Mouse (Mus musculus): ENCODE results near the gene Lhx6.
"Not testable (repeated sequence)": the region's sequence is repeated elsewhere in the genome, so short reads cannot be mapped to it uniquely, and the experiment has no call there.

Lhx6 gene

DNA sequence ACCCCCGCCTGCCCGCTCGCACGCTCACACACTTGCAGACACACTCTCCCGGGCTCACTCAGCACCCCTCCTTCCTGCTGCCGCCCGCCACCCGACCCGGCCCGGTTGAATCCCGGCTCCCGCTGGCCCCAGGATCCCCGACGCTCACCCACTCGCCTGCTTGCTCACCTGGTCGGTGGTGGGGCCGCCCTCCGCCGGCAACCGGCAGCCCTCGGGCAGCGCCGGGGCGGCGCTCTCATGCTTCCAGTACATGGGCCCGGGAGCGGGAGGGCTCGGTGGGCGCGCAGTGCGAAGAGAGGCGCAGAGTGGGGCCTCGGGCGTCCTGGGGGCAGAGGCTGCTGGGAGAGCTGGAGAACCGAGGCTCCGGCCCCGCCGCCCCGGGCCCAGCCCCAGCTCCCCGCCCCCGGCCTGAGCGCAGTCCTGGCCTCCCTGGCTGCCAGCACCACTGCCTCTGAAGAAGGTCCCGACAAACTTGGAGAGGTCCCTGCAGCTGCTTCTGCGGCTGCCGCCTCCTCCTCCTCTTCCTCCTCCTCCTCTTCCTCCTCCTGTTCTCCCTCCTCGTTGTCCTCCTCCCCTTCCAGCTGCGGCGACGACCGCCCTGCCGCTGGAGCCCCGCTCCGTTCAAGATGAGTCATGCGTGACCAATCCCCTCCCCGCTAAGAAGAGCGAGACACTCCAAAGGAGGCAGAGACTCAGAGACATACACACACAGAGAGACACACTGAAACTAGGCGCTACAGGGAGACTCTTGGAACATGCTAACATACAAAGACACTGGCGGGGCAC is at the start of gene Lhx6:
Lhx6 (minus strand) TSS at position 453 of the 786 bp plus-strand sequence.
- DNase-seq (ENCODE audit: low read depth): no peak

DNA sequence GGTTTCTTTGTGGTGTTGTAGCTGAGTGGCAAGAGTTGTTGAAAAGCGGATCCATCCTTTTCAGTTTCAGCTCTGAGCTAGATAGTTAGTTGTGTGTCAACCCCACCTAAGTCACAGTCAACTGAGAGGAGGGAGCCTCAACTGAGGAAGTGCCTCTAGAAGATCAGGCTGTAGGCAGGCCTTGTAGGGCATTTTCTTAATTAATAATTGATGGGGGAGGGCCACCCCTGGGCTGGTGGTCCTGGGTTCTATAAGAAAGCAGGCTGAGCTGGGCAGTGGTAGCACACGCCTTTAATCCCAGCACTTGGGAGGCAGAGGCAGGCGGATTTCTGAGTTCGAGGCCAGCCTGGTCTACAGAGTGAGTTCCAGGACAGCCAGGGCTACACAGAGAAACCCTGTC is 47.2 kb upstream of the Lhx6 start:
- not testable (repeated sequence) for DNase-seq (ENCODE audit: low read depth)

DNA sequence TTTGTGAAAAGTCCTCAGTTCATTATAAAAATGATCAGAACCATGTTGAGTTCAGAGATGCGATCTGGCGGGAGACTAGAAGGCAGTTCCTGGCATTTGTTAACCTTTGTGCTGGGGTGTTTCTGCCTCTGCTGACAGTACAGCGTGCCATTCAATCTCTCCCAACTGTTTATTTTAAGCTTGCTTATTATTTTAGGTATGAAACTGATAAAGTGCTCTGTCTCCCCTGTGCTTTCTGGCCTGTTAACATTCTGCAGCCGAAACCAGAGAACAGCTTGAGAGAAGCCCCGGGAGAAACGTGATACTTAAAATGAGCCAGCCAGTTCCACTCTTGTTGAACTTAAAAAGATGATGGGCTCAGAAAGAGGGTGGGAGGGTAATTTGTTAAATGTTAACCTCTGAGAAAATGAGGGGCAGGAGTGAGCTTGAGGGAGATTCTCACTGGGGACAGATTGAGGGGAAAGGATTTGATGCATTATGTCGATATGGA is 43.7 kb upstream of the Lhx6 start:
- no peak for DNase-seq (ENCODE audit: low read depth)

DNA sequence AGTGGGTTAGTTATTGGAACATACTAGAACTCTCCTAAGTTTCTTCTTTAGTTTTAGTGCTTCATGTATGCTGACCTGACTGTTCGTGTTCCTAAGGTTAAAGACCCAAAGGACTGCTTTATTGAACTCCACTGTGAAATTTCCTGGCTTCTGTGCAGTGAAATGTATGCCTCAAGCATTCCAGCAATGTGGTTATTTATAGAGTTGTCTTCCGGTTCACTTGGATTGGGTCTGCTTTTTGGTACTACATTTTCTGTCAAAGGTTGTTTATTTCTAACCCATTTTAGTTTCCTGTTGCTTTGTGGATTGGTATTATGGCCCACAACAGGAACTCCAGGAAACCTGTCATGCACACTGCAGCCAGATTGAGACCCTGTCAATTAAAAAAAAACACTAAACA is 33.9 kb upstream of the Lhx6 start:
- no peak for DNase-seq (ENCODE audit: low read depth)

DNA sequence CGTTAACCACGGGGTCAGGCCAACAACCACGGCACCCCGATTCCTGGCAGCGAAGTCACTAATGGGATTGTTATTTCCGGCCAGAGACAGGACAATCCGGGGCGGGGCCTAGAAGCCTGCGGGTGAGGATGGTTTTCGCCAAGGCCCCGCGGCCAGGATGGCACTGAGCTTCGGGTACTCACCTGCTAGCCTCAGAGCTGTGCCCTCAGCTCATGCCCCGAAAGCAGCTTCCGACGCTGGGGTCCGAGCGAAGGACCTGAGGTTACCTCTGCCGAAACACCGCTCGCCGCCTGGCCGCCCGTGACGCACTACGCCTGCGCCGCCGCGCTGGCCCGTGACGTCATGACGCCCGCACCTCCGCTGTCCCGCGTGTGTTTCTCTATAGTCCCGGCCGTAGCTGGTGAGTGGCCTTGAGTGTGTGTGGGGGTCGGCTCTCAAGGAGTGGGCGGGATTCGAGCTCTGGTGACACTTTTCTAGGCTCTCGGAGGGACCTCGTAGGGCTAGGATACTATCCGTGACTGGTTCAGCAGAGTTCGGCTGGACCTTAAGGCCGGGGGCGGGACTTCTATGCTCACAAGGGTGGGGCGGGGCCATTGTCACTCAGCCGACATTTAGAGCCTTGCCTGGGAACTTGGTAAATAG is 31.2 kb upstream of the Lhx6 start, which contains the start of the genes Mrrf and Rbm18:
Mrrf (plus strand) TSS at position 90 of the 642 bp plus-strand sequence.
Rbm18 (minus strand) TSS at position 474 of the 642 bp plus-strand sequence.
- DNase-seq (ENCODE audit: low read depth): peak; percentile 94

DNA sequence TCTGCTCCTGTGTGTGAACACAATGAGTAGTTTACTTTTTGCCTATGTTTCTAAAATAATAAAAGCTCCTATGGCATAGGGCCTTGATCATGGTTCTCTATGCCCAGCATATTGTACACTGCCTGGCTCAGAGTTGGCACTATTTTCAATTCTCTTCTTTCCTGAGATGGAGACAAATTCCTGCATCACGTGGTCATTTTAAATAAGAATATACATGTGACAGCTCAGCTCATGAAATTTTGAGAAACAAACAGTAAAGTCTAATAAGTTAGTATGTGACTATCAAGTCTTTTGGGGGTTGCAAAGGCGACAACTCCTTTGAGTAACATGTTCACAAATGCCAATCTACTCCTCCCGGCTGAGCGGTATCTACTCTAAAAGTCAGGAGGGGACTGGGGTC is 30.7 kb upstream of the Lhx6 start:
- DNase-seq (ENCODE audit: low read depth): no peak

DNA sequence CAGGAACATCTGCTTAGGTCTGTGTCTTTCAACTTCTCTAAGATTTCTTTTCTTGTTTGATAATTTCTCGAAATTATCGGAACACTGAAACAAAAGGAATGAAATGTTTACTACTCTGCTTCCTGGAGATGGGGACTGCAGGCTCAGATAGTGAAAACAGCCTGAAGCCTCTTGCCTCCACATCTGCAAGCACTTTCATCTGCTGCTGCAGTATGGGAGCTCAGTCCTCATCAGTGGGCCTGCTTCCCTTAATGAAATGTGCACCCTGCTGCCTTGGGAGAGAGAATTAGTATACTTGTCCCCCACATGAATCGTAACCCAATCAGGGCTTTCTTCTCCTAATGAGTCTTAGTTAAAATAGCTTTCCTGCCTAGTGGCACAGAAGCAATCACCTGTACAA is 23.8 kb upstream of the Lhx6 start:
- no peak for DNase-seq (ENCODE audit: low read depth)

DNA sequence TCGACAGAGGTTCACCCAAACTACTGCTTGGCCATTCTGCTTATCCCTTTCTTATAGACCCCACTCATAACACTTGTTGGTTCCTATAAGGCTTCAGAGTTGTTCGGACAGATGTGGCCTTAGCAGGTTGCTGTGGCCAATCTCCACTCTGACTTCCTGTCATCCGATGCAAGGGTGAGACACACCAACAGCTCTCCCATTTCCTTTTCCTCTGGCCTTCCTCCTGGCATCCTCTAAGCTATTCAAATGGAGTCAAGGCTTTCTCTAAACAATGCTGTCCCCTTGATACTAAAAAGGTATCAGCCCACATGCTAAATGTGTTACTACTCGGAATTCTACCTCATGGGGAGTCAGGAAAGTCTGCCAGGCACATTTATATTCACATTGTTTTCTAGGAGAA is 22.8 kb upstream of the Lhx6 start:
- DNase-seq (ENCODE audit: low read depth): no peak

DNA sequence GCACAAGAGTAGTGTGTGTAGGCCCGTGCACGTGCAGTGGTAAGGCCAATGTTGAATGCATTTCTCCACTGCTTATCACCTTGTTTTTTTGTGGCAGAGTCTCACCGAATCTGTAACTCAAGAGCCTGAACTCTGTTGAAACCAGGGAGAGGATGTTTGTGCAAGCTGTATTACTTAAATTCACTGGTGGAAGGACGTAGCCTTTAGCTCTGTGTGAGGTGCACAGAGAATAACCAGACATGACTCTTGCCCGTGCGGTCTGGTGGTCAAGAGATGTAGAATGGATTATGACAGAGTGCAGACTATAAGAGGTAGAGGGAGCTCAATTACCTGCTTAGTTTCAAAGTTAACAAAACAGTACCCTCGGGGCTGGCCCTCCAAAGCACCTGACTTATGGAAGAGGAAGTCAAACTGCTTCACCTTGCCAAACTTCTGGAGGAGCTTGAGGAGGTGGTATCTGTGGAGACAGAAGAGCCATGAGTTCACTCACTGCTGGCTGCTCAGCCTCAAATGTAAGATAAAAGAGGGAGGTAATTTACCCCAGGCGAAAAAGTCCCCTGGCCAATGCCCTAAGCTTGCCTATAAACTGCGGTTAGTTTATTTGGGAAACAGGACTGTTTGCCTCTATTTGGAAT is 21.7 kb upstream of the Lhx6 start:
- no peak for DNase-seq (ENCODE audit: low read depth)

DNA sequence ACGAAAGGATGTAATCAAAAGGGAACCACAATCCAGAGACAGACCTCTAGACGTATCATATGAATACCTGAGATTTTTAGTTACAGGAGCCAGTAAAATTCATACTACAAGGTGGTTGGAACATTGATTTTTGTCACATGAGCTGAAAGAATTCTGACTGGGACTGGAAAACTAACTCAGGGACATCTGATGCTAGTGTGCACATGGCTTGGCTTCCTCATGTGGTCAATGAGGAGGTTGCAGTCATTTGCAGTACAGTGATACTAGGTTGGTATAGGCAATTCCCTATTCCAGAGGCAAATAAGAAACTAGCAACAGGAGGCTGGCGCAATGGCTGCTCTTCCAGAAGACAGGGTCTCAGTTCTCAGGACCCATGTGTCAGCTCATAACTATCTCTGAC is 7.4 kb upstream of the Lhx6 start:
- no peak for DNase-seq (ENCODE audit: low read depth)

DNA sequence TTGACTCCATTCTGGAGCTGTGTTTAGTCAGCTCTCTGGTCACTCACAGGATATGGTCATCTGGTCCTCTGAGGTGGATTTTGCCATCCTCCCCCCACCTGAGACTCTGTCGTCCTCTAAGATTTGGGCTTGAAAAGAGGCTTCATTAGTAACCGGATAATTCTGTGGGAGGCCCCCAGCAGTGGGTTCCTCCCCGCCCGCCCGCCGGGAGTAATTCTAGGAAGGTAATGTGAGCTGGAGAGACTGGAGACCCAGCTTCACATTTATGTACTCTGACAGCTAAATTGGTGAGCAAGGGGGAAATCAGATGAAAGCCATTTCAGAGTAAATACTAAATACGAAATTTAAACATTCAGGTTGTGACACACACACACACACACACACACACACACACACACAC is 3.4 kb upstream of the Lhx6 start:
- DNase-seq (ENCODE audit: low read depth): no peak

DNA sequence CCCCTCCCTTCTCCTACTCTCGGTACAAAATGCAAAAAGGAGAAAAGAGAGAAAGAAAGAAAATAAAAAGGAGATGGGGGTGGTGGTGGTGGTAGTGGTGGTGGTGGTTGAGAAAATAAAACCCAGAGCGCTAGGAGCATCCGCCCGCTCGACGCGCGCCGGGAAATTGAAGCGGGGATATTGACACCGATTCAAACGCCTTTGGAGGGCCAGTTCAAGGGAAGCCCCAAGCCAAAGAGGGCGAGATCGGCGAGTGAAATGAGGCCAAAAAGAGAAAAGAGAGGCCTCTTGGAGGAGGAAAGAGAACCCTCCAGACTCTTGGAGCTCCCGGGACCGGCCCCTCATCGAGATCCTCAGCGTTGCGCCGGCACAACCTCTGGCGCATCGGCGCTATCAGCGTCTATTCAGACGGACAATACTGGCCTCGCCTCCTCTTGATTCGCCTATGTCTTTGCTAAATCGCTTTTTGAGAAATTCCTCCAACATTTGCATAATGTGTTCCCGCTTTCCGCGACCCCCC is 712 bp downstream of the Lhx6 start:
- peak; percentile 15 for DNase-seq (ENCODE audit: low read depth)

DNA sequence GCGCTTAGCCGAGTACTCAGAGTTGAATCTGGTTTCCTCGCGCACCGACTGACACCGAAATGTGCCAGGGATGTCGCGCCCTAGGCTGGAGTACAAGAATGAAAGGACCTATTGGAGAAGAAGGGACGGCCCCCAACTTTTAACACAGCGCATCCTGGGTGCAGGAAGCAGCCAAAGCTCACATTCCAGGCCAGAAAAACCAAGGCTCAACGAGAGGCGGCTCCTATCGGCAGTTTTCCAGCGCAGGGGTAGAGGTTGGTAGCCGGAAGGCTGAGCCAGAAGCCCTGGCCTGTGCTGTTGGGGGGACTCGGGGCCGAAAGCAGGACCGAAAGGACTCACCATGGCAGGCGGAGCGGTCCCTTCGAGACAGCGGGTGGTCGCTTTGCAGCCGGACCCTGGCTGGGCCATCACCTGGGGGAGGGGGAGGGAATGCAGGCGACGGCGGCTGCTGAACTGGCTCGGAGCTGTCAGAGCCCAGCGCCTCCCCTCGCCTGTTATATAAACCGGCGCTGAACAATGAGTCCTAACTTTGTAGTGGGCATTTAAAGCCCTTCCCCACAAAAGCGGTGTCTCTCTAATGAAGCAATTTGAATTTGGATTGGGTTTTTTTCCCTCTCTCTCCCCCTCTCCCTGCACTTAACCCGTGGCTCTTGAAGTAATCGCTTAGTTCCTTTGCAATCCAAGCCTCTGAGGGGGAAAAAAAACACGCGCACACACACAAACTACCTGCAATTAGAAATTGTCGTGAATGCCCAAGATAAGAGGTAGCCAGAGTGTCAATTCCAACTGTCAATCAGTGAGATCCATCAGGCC is 1.4 kb downstream of the Lhx6 start:
- peak; percentile 18 for DNase-seq (ENCODE audit: low read depth)

DNA sequence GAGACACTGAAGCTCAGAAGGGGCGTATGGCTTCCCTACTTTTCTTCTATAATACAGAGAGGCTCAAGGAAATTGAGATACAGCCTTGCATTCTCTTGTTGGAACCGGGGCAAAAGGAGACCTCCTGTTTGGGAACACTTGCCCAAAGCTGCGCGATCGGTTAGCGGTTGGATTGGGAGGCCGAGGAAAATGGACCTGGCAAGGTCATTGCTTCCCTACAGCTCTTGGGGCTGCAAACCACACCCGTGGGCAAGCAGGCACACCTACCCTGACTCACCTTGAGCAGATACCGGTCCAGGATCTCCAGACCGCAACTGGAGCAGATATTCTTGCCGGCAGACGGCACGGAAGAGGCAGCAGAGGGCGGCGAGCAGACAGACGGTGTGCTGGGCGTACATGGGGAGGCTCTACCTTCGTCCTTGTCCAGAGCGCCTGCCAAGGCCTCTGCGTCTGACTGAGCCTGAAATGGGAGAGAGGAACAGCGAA is 2.1 kb downstream of the Lhx6 start:
- no peak for DNase-seq (ENCODE audit: low read depth)

DNA sequence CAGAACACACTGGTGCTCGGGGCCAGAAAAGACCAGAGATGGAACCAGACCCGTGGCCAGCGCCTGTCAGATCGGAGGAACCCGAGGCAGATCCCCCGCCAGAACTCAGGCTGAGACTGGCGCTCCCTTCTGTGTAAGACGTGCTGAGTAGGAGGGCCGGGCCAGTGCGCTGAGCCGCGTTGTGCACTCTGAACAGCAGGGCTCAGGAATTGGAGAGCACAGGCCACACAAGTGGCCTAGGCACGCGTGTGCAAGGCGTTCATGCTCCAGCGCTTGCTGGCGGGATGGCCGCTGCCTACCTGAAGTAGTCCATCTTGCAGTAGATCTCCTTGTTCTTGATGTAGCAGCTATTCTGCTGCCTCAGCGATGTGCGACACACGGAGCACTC is 2.7 kb downstream of the Lhx6 start:
- peak; percentile 13 for DNase-seq (ENCODE audit: low read depth)

DNA sequence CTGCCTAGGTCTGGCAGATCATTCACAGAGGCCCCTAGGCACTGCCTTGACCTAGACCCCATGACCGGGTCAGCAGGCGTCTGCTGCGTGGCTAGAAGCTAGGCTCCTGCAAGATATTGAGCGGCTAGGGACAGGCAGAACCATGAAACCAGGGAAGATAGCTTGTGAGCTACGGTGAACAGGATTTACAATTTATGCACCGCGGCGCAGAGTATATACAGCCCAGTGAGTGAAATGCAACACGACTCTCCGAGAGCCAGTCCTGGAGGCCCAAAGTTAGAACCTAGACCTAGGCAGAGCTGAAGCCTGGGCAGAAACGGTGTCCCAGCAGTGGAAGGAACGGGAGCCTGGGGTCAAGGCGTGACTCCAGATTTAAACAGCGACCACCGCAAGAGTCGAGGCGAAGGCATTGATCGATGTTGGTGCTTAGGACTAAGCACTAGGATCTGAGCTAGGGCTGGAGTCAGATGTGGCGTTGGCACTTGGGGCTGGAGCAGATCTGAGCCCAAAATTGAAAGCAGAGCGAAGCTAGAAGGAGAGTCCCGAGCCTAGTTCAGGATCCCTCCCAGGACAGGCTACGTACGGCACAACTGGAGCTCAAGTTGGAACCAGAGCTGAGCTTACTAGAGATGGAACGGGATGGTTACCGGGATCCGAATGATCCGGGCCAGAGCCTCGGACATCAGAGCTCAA is 3.2 kb downstream of the Lhx6 start:
- no peak for DNase-seq (ENCODE audit: low read depth)

DNA sequence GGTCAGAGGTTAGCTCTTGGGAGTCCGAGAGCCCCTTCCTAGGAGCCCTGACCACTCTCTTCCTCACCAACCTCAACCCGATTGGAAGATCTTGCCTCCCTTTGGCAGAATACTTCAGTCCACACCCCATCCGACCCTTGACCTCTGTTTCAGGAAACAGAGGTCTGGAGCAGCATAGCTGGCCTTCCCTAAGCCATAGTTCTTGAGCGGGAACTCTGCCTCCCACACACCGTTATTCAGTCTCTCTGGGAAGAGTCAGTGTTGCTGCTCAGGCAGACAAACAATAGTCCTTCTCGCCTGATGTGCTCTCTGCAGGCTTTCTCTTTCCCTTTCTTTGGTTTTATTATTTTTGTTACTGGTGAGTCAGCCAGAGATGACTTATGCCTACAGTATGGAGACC is 5.5 kb downstream of the Lhx6 start:
- no peak for DNase-seq (ENCODE audit: low read depth)

DNA sequence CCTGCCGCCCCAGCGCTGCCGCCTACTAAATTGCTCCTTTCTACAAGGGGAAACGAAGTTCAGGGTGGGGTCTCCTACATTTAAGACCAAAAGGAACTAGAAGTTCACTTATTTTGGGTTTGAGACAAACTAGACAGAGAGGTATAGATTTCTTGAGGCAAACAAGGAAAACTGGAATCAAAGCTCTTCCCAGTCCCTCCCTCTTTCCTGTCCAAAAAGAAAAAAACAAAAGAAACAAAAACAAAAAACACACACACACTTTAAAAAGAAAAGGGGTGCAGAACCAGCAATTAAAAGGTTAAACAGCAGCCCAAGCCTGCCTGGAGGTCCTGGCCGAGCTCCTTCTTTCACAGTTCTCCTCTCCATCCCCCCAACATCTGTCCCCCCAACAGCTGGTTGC is 7.2 kb downstream of the Lhx6 start:
- DNase-seq (ENCODE audit: low read depth): no peak

DNA sequence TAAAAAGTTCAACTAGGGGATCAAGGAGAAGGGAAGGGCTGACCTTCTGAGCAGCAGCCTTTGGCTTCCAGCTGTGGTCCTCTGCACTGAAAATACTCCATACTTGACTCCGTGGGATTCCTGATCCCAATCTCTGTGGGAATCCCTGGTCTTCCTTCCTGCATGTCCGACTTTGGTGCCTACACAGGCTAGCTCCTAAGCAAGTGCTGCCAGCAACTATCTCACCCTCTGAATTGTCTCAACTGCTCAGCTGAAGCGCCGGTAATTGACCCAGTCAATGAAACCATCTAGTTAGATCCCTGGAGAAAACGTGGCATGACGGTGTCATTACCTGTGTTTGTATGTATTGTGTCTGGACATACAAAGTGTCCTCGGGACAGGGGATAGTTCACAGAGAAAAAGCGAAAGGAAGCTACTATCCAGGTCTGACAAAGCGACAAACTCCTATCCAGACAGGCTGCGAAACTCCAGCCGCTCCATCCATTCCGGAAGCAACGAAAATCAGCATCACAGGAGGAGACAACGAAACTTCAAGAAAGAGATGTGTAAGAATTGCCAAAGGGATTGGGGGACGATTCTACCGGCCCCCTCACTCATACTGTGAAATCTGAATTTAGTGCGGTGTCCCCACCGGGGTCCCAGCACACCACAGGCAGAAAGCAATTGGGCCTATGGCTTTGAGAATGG is 7.9 kb downstream of the Lhx6 start:
- no peak for DNase-seq (ENCODE audit: low read depth)

DNA sequence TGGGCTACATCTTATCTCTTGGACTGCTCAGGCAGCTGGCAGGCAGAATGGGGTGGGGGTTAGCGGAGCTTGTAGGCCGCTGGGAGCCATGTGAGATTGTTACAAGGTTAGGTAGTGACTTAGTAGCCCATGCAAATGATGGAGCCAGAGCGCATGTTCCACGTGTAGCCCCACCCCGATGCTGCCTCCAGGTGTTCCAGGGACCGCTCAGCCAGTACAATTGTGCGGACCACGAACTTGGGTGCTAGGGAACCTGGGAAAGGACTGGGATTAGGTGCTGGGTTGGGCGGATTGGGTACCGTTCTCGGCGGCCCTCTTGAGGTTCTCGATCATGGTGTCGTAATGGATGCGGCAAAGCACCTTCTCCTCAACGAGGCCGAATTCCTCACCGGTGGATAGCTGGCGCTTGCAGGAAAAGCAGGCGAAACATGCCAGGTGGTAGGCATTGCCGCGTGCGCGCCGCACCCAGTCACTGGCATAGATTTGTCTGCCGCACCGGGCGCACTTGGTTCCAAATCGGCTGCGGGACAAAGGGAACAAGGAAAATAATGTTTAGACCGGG is 11.2 kb downstream of the Lhx6 start:
- DNase-seq (ENCODE audit: low read depth): no peak

Measured in induced T-regulatory cell, adult 2 months (primary cell).